Mouse (Mus musculus) hematopoietic stem cell, adult 5-6 weeks (primary cell): ENCODE results near the gene Cnksr2. TPM values are rescaled to one million over a fixed set of nuclear protein-coding genes. Genes with fewer than 3 reads are reported as not detected.

Experiments
- ATAC-seq, 2 experiments: fragments of 125-278 bp in 1 of 2; replicated peaks in 1 of 2; 2 replicates each; pipeline ENCODE4 v1.8.0; 2016 to 2017; ENCODE audit warnings: inconsistent platforms in 2 of 2, mild to moderate bottlenecking in 2 of 2, moderate number of reproducible peaks in 2 of 2, low read depth in 1 of 2, moderate TSS enrichment in 1 of 2; ENCODE audit not compliant: low FRiP score in 2 of 2, poor library complexity in 2 of 2, severe bottlenecking in 2 of 2, insufficient read depth in 1 of 2, low TSS enrichment in 1 of 2
- total RNA-seq: library from RNA; stranded (forward); fragments of 172-1452, 232-1000 nt; gene quantifications from 2 replicates; pipeline ENCODE4 v1.2.3, GENCODE M21; 2017

Gene Cnksr2
- total RNA-seq, result 0.06 TPM in 1 of 2 replicates, not detected in the other

DNA sequence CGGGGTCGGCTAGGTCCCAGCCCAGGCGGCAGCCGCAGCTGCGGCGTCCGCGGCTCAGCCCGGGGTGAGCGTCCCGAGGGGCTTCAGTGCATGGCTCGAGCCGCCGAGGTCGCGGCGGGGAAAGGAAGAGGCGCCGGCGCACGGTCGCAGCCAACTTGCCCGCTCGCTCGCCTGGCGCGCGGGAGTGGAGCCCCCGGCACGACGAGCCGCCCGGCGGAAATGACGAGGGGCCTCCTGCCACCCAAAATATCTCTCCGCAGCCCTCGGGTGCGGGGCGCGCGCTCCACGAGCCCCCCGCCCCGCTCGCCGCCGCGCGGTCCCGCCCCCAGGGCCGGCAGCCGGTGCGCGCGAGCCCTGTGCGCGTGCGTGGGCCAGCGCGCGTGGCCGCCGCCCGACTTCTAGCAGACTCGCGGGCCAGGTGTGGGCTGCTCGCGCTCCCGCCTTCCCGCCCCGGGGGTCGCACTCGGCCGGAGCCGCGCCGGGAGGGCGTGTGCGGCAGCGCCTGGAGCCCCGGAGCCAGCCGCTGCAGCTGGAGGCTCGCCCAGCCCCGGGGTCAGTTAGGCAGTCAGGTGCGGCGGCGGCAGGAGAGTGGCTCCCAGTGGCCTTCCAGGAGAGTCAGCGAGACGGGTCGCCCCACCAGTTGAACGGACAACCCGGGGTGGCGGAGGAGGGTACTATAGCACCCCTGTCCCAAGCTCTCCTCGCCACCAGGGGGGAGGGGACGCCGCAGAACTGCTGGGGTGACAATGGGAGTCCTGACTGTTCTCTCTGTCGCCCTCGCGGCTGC lies at the start of gene Cnksr2:
Gene Cnksr2, minus strand, starts transcription at position 238 of the 787 bp plus-strand sequence.
- peak; percentile 59 to 68 for ATAC-seq

DNA sequence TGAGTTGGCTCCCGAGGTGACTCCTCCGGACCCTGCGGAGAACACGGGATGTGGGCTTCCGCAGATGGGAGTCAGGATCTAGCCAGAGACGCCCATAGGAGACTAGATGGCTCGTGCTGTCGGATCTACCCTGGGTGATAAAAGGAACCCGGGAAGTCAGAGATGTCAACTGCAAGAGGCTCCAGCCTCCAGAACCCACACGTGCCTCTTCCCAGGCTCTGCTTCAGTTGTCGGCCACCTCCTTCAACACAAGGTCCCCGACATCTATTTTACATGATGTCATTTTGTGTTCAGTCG lies 698 bp upstream of the Cnksr2 start:
- ATAC-seq, result no peak; a peak in 1 of 4 replicates

DNA sequence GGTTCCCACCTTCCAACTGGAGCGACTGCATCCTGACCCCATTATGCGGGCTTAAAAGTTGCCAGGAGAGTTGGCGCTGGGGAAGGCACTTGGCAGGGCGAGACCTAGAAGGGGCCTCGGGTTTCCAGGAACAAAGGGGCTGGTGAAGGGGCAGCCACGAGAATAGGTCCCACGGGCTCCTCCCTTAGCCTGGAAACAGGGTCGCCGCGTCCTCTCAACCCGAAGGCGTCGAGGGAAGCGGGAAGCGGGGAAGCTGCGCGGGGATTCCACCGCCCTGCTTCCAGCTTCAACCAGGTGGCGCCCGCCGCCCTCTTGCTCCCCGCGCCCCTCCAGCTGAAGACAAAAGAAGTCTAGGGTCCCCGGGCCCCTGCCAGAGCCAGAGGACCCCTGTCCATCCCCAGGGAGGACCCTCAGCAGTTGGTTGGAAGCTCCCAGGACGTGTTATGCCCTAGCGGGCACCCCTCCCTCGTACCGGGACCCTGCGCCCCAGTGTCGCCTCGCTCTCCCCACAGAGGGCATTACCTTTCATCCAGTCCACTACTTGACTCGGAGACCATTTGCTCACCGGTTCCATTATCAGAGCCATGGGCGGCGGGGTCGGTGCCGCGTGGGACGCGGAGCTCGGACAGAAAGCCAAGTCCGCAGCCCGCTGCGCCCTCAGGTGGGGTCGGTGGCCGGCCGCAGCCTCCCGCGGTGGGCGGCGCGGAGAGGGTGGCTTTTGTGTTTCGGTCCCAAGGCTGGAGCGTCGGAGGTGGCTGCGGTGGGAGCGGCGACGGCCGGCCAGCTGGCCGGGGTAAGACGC lies 638 bp downstream of the Cnksr2 start:
- peak; percentile 39 to 56; a peak in 2 of 4 replicates for ATAC-seq

DNA sequence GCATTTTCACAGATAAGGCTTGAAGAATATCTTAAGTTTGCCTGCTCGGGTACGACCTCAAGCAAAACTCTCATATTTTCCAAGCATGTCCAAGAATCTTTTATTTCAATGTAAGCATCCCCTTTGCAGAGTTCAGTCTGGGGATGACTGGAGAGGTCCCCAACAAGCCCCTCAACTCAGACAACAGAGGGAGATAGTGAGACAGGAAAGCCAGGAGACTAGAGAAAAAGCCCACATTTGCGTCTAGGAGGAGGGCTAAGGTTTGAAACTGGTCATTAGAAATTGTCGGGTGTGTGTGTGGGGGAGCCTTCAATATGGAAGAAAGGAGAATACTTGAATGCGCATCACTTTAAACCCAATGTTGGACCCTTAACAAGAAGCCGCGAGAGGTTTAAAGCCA lies 1.4 kb downstream of the Cnksr2 start:
- ATAC-seq, result peak in 1 of 2 experiments; percentile 48; a peak in 1 of 4 replicates

DNA sequence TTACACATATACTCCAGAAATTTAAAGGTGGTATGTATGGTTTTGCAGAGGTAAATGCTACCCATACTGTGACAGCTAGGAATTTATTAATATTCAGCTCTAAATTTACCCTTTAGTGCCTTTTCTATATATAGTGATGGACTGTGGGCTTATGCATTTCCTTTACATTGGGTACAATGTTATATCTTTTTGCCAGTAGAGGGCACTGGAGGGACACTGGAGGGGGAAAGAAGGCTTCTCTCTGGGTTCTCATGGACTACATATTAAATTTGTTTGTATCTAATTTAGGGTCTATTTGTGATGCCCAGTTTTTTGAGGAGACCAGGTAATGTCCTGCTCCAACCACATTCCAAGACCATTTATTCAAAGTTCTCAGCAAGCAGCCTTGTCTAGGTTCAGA lies 91.4 kb downstream of the Cnksr2 start:
- ATAC-seq, result peak in 1 of 2 experiments; percentile 68; a peak in 1 of 4 replicates

DNA sequence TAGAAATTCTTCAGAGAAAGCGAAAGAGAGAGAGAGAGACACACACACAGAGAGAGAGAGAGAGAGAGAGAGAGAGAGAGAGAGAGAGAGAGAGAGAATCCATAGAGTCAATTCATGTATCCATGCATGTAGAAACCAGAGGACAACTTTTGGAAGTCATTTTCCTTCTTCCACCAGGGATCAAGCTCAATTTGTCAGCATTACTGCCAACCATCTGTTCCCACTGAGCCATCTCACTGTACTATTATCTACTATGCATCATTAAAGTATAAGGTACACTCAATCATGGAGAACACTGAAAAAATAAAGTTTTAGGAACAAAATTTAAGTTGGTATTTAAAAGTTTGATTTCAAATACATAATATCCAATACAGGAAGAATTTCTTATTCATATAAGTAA lies 93.8 kb downstream of the Cnksr2 start:
- no peak for ATAC-seq

DNA sequence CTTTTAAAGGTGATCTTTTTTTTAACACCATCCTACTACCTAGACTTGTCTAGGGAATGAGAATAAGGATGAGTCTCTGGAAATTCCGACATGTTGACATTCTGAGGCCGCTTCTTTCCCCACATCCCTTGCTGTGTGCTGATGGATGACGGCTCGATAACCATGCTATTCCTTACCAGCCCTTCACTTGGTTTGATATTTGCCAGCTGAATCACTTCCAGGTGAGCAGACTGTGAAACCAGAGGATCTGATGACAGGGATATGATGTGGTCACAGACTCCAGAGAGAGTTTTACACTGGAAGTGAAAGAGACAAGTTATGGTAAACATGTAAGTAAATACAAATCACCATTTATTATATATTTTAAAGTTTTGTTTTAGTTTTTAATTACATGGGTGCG lies 98.0 kb downstream of the Cnksr2 start:
- no peak for ATAC-seq

DNA sequence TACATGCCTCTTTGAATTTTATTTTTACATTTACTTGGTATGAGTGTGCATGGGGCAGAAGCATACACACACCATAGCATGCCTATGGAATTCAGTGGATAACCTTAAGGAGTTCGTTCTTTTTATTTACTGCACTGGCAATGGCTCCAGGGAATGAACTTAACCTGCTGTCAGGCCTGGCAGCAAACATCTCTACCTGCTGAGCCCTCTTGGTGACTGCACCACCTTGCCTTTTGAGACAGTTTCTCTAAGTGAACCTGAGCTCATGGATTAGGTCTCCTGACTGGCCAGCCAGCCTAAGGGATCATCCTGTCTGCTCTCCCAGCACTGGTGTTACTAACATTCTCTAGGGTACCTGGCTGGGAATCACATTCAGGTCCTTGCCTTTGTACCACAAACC lies 106.5 kb downstream of the Cnksr2 start:
- ATAC-seq, result no peak

DNA sequence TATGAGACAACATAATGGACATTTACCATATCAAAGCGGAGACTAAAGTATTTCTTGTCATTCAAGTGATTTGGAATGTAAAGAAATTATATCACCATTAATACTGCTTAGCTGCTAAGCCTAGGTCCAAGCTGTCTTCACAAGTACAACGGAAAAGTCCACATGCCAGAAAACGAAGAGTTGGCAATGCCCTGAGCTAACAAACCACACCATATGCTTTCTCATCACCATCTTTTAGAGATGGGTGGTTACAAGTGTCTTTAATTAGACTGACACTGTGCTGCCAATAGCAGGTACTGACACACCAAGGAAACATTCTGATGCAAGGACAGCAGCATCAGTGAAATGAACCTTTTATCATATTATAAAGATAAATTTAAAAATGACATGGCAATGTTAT lies 123.0 kb downstream of the Cnksr2 start:
- no peak for ATAC-seq

DNA sequence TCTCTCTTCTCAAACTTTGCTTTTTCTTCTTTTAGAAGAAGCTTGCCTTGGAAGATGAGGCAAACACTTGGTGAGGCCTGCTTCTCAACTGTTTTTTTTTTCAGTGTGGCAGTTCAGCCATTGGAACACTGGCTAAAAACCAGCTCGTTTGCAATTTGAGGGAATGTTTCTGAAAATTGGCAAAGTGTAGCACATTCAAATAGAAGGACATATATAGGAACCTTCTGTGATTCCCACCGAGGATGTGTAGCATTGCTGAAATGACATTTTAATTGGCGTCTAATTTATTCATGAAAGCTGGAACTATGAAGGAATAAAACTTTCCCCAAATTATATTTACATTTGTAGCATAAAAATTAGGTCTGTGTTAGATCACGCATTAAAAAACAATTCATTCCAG lies 213.1 kb downstream of the Cnksr2 start:
- no peak for ATAC-seq

DNA sequence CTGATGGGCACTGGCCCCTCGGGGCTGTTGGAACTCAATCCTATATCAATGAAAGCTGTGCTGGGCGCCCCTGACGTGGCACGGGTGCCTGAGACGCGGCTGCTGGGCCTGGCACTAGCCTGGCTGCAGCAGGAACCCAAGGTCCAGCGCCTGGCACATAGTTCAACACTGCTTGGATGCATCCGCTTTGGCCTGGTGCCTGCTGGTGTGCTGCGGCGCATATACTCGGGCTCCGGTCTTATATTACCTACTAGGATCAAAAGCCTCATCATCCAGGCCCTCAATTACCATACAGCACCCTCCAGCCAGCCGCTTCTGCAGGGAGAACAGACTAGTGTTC lies 224.2 kb downstream of the Cnksr2 start:
- ATAC-seq, result no peak

DNA sequence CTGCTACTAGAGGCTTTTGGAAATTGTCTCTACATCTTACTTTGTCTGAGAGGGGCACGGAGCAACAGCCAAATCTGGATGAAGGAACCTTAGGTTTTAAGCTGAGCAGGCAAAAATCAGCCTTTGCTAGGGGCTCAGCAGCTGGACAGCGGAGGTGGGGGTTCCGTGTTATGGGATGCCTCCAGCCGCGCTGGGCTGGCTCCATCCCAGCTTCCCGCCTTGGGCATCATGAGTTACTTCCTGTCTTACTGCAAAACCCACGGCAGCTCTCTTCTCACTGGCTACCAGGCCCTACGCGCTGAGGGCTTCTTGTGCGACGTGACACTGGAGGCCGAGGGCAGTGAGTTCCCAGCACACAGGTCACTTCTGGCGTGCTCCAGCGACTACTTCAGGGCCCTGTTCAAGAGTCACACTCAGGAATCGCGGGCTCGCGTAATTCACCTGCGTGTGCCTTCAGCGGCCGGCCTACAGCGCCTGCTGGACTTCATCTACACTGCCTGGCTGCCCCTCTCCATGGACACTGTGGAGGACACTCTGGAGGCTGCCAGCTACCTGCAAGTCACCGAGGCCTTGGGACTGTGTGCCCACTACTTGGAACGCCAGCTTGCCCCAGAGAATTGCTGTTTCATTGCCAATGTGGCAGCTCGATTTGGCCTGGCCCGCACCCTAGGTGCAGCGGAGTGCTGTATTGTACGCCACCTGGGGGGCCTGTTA lies 224.7 kb downstream of the Cnksr2 start, which contains the start of gene Klhl34:
Gene Klhl34, plus strand, starts transcription at position 229 of the 714 bp plus-strand sequence.
- ATAC-seq, result peak; percentile 62 to 70

DNA sequence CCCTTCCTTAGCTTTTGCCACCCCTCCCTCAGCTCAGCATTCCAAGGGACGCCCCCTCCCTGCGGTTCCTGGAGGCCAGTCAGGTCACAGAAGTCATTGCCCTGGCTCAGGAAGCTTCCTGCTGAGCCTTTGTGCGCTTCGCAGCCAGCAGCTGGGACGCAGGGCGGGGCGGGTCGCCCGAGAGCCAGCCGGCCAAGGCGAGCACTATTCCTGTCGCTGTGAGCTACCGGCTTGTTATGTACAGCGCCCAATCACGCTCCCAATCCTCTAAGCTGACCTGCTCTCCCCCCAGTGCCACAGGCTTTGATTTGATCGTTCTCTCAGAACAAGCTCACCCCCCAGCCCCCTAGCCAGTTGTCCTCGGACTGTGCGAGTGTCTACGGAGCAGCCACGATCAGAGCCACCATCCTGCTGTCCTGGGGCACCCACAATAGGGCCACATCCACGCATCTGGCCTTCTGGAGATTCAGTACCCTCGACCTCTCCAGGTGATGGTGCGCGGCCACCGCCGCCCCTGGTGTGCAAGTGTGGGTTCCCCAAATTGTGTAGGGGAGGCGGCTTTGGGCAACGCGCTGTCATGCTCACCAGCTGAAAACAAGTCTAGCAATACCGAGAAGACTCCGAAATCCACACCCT lies 225.4 kb downstream of the Cnksr2 start:
- ATAC-seq, result peak; percentile 61 to 64

DNA sequence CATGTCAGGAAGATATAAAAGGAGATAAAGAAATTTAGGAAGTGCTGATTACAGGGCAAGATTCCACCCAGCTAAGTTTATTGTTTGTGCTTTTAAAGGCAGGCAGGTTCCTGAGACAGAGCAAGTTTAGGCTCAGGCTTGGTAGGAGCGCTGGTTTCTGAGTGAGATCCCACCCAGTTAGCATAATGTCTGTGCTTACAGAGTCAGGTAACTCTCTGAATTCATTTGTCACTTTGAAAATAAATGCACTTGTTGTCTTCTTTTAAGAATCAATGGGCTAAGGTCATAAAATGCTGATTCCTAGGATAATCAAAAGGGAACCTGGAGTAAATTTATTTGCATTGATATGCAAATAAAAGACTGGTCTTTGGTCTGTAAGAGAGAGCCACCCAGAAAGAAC lies 233.4 kb downstream of the Cnksr2 start:
- ATAC-seq, result no peak

DNA sequence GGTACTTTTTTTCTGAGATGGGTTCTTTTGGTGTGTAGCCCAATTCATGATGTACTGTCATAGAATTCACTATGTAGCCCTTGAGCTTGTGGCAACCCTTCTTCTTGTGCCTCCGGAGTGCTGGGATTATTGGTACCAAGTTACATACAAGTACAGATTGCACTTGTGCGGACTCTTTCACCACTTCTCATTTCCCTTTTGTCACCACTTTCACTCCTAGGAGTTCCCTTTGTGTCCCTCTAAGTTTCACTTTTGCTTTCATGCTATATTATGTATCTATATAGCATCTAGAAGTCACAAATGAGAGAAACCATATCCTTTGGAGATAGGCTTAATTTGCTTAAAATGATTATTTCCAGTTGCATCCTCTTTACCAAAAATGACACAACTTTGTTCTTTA lies 241.4 kb downstream of the Cnksr2 start:
- peak; percentile 58 to 69; a peak in 3 of 4 replicates for ATAC-seq
